10 mouse cellular contexts compared by ENCODE assay signal in the genomic region with DNA sequence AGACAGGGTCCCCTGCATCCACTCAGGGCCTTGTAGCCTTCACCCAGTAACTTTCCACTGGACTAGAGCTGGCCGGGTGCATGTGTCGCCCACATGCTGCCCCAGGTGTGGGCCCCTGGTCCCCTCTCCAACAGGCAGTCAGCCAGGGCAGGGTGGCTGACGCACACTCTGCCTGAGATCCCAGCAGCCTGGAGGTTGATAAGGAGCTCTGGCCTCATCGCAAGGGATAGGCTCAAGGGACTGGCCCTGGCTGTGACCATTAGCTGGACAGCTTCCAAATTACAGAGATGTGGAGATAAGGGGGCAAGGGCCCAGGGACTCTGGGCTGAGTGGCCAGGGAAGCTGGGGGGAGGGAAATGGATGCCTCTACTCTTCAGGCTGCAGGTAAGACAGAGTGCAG. TPM values are rescaled to one million over a fixed set of nuclear protein-coding genes. Genes with fewer than 3 reads are reported as not detected.
DNase-seq lines count a peak whose midpoint lies in the region; ATAC-seq and TF ChIP-seq lines count a peak whose summit lies in the region.
"Had no signal": no experiment of that assay in that cellular context is flagged by ENCODE, and none has a peak within 500 bp of the region (broad histone marks: within the 10 kb centered on the region; RNA-seq: fewer than 3 reads in every experiment).

No protein-coding gene starts in this region.

- WGBS in forebrain, embryonic 13.5 days, result 86% methylated on average over 4 of the region's 4 CpGs

- H3K27me3 ChIP-seq in forebrain, embryonic 13.5 days, result peaks cover 2% of the 10 kb centered on the region

- TF ChIP-seq CTCF in cortical plate, adult 2 months (IDR thresholded peaks at IDR 0.05; ENCODE audit: extremely low read depth, insufficient read depth, low read length), result no peak

- TF ChIP-seq POLR2A in cortical plate, adult 2 months (IDR thresholded peaks at IDR 0.05; ENCODE audit: extremely low read depth, insufficient read depth, low read length), result peak; percentile 7; the same call in 1 of the 2 replicates

- no peaks in the 10 kb centered on the region for H3K36me3 ChIP-seq in forebrain, embryonic 13.5 days (ENCODE audit: poor library complexity, severe bottlenecking)
- H3K36me3 ChIP-seq: embryonic facial prominence, embryonic 12.5 days; midbrain, embryonic 12.5 days had no signal

- no peaks in the 10 kb centered on the region for H3K9me3 ChIP-seq in forebrain, embryonic 13.5 days (replicated peaks)
- H3K9me3 ChIP-seq: embryonic facial prominence, embryonic 12.5 days; midbrain, embryonic 12.5 days had no signal

- no peak overlapping the region for H3K4me3 ChIP-seq in cortical plate, adult 2 months (ENCODE audit: insufficient read depth, low read length)
- H3K4me3 ChIP-seq in forebrain, embryonic 13.5 days, result no peak overlapping the region
- H3K4me3 ChIP-seq: embryonic facial prominence, embryonic 12.5 days; midbrain, embryonic 12.5 days had no signal

- 0 out of 2 replicates have a peak overlapping the region, but pooled peaks have one; percentile 24 for H3K27ac ChIP-seq in cortical plate, adult 2 months (ENCODE audit: insufficient read depth, low read length)
- H3K27ac ChIP-seq in forebrain, embryonic 13.5 days, result no peak overlapping the region
- H3K27ac ChIP-seq: embryonic facial prominence, embryonic 12.5 days; midbrain, embryonic 12.5 days had no signal

- DNase-seq in ovary, postnatal 36 days (ENCODE audit: low spot score), result peak; percentile 47
- no peak for DNase-seq in ovary, postnatal 10 days (ENCODE audit: low spot score)
- DNase-seq in kidney, adult 9 months, result peak; percentile 73
- DNase-seq in lung, postnatal 4 days, result peak; percentile 75 to 91
- DNase-seq in gastrocnemius, postnatal 4 days (ENCODE audit: low spot score in 2 of 2), result no peak
- no peak for DNase-seq in right cerebral cortex, postnatal 14 days

- no peak overlapping the region for H3K9ac ChIP-seq in forebrain, embryonic 13.5 days
- H3K9ac ChIP-seq: embryonic facial prominence, embryonic 12.5 days; midbrain, embryonic 12.5 days had no signal

- ATAC-seq in forebrain, embryonic 13.5 days, result no peak

- H3K4me2 ChIP-seq in forebrain, embryonic 13.5 days, result no peak overlapping the region
- H3K4me2 ChIP-seq: embryonic facial prominence, embryonic 12.5 days; midbrain, embryonic 12.5 days had no signal

- H3K4me1 ChIP-seq in cortical plate, adult 2 months (ENCODE audit: control insufficient read depth, insufficient read depth, low read length), result peaks cover 14% of the 10 kb centered on the region
- peaks cover 30% of the 10 kb centered on the region for H3K4me1 ChIP-seq in forebrain, embryonic 13.5 days

RNA-seq across cellular contexts. Expression of gene Bcdin3d, which starts 24.3 kb away (rescaled TPM):
- polyA plus RNA-seq in cortical plate, adult 2 months (2012; rRNA removed), result 5.1 and 5.3 TPM in 2 replicates
- 1 to 10 TPM; 7.2 to 7.4 TPM for total RNA-seq in gastrocnemius, postnatal 4 days (2021)
- 24.7 and 25.4 TPM in 2 replicates for polyA plus RNA-seq in forebrain, embryonic 13.5 days (2015; fragmentation: Nextera tagmentation; extraction: Ambion mirVana)

RNA-seq across cellular contexts. Expression of gene Faim2, which starts 29.2 kb away (rescaled TPM):
- polyA plus RNA-seq in cortical plate, adult 2 months (2012; rRNA removed), result 162 and 172 TPM in 2 replicates
- total RNA-seq in gastrocnemius, postnatal 4 days (2021), result not detected
- polyA plus RNA-seq in forebrain, embryonic 13.5 days (2015; fragmentation: Nextera tagmentation; extraction: Ambion mirVana), result 5.5 and 8.1 TPM in 2 replicates

RNA-seq across cellular contexts. Expression of gene Nckap5l, which starts 41.2 kb away (rescaled TPM):
- 11.9 TPM in 2 replicates for polyA plus RNA-seq in cortical plate, adult 2 months (2012; rRNA removed)
- 10 to 100 TPM; 37.2 to 39.4 TPM for total RNA-seq in gastrocnemius, postnatal 4 days (2021)
- 9.3 and 13.4 TPM in 2 replicates for polyA plus RNA-seq in forebrain, embryonic 13.5 days (2015; fragmentation: Nextera tagmentation; extraction: Ambion mirVana)

Comparison
In these comparisons a context has a peak if more than half of its experiments do, and no peak if none do; other contexts are left out.
1. DNase-seq: peak in ovary, postnatal 36 days (single experiment), kidney, adult 9 months (single experiment) and lung, postnatal 4 days (2 of 2); none in ovary, postnatal 10 days (single experiment), gastrocnemius, postnatal 4 days (0 of 2) and right cerebral cortex, postnatal 14 days (single experiment).
2. RNA of gene Faim2, which starts 29.2 kb away (polyA plus RNA-seq): 162 to 172 TPM in cortical plate, adult 2 months; 5.5 to 8.1 TPM in forebrain, embryonic 13.5 days; every median in the first group is over 10 times any median in the second.